Mouse (Mus musculus): Measurements from ENCODE around the gene Patl1. TPM values are rescaled to one million over a fixed set of nuclear protein-coding genes. Genes with fewer than 3 reads are reported as not detected.
"Not testable (repeated sequence)": the region's sequence is repeated elsewhere in the genome, so short reads cannot be mapped to it uniquely, and the experiment has no call there.

The Patl1 gene
- polyA plus RNA-seq, 1 experiment from 2014 or later, result 22.9 TPM

DNA sequence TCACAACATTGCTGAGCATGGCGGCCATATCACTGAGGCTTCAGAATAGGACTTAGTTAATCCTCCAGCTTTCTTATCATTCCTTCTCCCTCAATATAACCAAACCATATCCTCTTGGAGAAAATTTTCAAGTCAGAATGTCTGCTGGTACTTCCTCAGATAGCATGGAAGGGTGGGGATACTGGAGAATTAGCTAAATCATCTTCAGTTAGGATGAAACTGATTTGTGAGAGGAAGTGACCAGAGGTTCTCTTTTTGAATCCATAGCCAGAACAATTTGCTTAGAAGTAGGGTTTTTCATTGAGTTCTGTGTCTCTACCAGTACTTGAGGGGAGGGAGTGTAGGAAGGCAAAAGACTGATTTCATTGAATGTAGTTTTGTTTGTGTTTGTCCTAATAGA lies 9.9 kb downstream of the Patl1 start:
- Histone ChIP-seq H3K27me3 (ENCODE audit: control insufficient read depth, insufficient read depth, low read length) (no peaks in the 10 kb centered on the region), H3K36me3 (ENCODE audit: control insufficient read depth, insufficient read depth, low read length) (peaks cover 41% of the 10 kb centered on the region), H3K4me1 (ENCODE audit: control insufficient read depth, insufficient read depth, low read length) (no peaks in the 10 kb centered on the region), H3K9me3 (replicated peaks; ENCODE audit: control insufficient read depth, low read length) (no peaks in the 10 kb centered on the region), H3K4me3 (ENCODE audit: low read depth, low read length) (no peak overlapping the region), H3K4me2 (no peak overlapping the region), H3K27ac (ENCODE audit: low read depth, low read length) (no peak overlapping the region), H3K9ac (ENCODE audit: low read depth, low read length) (no peak overlapping the region)
- no peak for ATAC-seq (replicated peaks; ENCODE audit: insufficient number of reproducible peaks, low FRiP score, low TSS enrichment)
- WGBS (ENCODE audit: insufficient replicate concordance), result 94% methylated on average over 1 of the region's 1 CpGs

DNA sequence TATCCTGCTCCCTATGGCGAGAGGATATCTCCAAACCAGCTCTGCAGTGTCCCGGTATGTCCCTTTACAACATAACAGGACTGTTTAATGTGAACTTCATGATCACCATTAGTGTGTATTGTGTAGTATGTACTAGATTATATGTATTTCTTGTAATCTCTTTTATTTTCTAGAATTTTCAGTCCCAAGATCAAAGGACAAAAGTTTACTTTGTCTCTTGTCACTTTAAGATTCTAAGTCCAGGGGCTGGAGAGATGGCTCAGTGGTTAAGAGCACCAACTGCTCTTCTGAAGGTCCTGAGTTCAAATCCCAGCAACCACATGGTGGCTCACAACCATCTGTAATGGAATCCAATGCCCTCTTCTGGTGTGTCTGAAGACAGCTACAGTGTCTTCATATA lies 10.3 kb downstream of the Patl1 start:
- H3K9ac ChIP-seq (ENCODE audit: low read depth, low read length); ATAC-seq (replicated peaks; ENCODE audit: insufficient number of reproducible peaks, low FRiP score, low TSS enrichment); H3K27ac ChIP-seq (ENCODE audit: low read depth, low read length); H3K4me1 ChIP-seq (ENCODE audit: control insufficient read depth, insufficient read depth, low read length); H3K9me3 ChIP-seq (replicated peaks; ENCODE audit: control insufficient read depth, low read length); H3K4me3 ChIP-seq (ENCODE audit: low read depth, low read length); H3K4me2 ChIP-seq; H3K27me3 ChIP-seq (ENCODE audit: control insufficient read depth, insufficient read depth, low read length): not testable (repeated sequence)
- 91% methylated on average over 2 of the region's 2 CpGs for WGBS (ENCODE audit: insufficient replicate concordance)
- H3K36me3 ChIP-seq (ENCODE audit: control insufficient read depth, insufficient read depth, low read length), result peaks cover 42% of the 10 kb centered on the region

DNA sequence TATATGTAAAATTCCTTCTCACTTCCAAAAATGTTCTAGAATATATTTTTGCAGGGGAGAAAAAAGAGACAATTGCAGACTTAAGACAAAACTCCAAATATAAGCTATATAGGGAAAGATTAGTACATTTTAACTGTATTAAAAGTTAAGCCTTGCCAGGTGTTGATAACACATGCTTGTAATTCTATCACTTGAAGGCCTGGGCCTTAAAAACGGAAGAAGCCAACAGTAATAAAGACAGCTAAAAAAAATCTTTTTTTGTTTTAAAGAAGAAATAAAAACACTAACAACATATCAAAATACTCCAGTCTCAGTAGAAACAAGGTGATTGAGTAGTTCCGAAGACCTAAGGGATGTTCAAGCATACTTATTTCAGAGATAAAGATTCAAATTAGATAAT lies 14.2 kb downstream of the Patl1 start:
- ATAC-seq (replicated peaks; ENCODE audit: insufficient number of reproducible peaks, low FRiP score, low TSS enrichment), result no peak
- H3K36me3 ChIP-seq (ENCODE audit: control insufficient read depth, insufficient read depth, low read length), result peaks cover 52% of the 10 kb centered on the region
- 89% methylated on average over 2 of the region's 2 CpGs for WGBS (ENCODE audit: insufficient replicate concordance)

GRCm38 (mm10) chr19:11928025-11928748 lies 16.0 kb downstream of the Patl1 start:
- peak; percentile 85 for ATAC-seq (replicated peaks; ENCODE audit: insufficient number of reproducible peaks, low FRiP score, low TSS enrichment)
- H3K4me3 ChIP-seq (ENCODE audit: low read depth, low read length), result no peak overlapping the region
- no peak overlapping the region for H3K27ac ChIP-seq (ENCODE audit: low read depth, low read length)
- no peak overlapping the region for H3K4me2 ChIP-seq
- 84% methylated on average over 4 of the region's 4 CpGs for WGBS (ENCODE audit: insufficient replicate concordance)
- no peaks in the 10 kb centered on the region for H3K9me3 ChIP-seq (replicated peaks; ENCODE audit: control insufficient read depth, low read length)
- H3K4me1 ChIP-seq (ENCODE audit: control insufficient read depth, insufficient read depth, low read length), result no peaks in the 10 kb centered on the region
- no peak overlapping the region for H3K9ac ChIP-seq (ENCODE audit: low read depth, low read length)
- no peaks in the 10 kb centered on the region for H3K27me3 ChIP-seq (ENCODE audit: control insufficient read depth, insufficient read depth, low read length)
- peaks cover 53% of the 10 kb centered on the region for H3K36me3 ChIP-seq (ENCODE audit: control insufficient read depth, insufficient read depth, low read length)

More for the DNA sequence above, 14.2 kb downstream of the Patl1 start:
- no peak overlapping the region for H3K4me2 ChIP-seq
- H3K27ac ChIP-seq (ENCODE audit: low read depth, low read length), result no peak overlapping the region
- no peaks in the 10 kb centered on the region for H3K4me1 ChIP-seq (ENCODE audit: control insufficient read depth, insufficient read depth, low read length)
- no peak overlapping the region for H3K9ac ChIP-seq (ENCODE audit: low read depth, low read length)
- no peaks in the 10 kb centered on the region for H3K27me3 ChIP-seq (ENCODE audit: control insufficient read depth, insufficient read depth, low read length)
- H3K4me3 ChIP-seq (ENCODE audit: low read depth, low read length), result no peak overlapping the region
- no peaks in the 10 kb centered on the region for H3K9me3 ChIP-seq (replicated peaks; ENCODE audit: control insufficient read depth, low read length)

GRCm38 (mm10) chr19:11946460-11946859 lies 34.3 kb downstream of the Patl1 start:
- not testable (repeated sequence) for H3K27me3 ChIP-seq (ENCODE audit: control insufficient read depth, insufficient read depth, low read length); H3K9me3 ChIP-seq (replicated peaks; ENCODE audit: control insufficient read depth, low read length); ATAC-seq (replicated peaks; ENCODE audit: insufficient number of reproducible peaks, low FRiP score, low TSS enrichment); H3K9ac ChIP-seq (ENCODE audit: low read depth, low read length); H3K4me1 ChIP-seq (ENCODE audit: control insufficient read depth, insufficient read depth, low read length); H3K4me2 ChIP-seq; H3K4me3 ChIP-seq (ENCODE audit: low read depth, low read length); H3K27ac ChIP-seq (ENCODE audit: low read depth, low read length)
- peaks cover 14% of the 10 kb centered on the region for H3K36me3 ChIP-seq (ENCODE audit: control insufficient read depth, insufficient read depth, low read length)
- WGBS (ENCODE audit: insufficient replicate concordance), result 94% methylated on average over 9 of the region's 9 CpGs

DNA sequence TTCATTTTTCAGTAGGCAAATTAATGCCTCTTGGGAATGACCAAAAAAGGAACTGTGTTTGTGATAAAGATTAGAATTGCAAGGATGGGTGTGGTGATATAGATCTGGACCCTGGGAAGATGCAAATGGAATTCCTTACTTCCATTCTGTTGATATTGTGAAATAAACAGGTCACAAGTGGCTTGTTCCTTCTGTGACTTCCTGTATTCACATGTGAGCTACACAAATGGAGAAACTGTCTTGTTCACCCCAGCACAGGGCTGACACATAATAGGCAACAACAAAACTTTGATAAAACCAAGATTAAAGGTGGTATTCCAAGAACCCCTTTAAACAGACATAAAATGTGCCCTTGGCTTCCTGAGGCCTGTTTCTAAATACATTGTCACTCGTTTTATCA lies 37.7 kb downstream of the Patl1 start:
- H3K4me3 ChIP-seq (ENCODE audit: low read depth, low read length), result no peak overlapping the region
- 40% methylated on average over 1 of the region's 1 CpGs for WGBS (ENCODE audit: insufficient replicate concordance)
- H3K27me3 ChIP-seq (ENCODE audit: control insufficient read depth, insufficient read depth, low read length), result no peaks in the 10 kb centered on the region
- H3K9me3 ChIP-seq (replicated peaks; ENCODE audit: control insufficient read depth, low read length), result no peaks in the 10 kb centered on the region
- H3K9ac ChIP-seq (ENCODE audit: low read depth, low read length), result no peak overlapping the region
- H3K4me2 ChIP-seq, result no peak overlapping the region
- H3K36me3 ChIP-seq (ENCODE audit: control insufficient read depth, insufficient read depth, low read length), result 0 out of 2 replicates have a peak, but pooled peaks cover 5% of the 10 kb centered on the region
- no peak for ATAC-seq (replicated peaks; ENCODE audit: insufficient number of reproducible peaks, low FRiP score, low TSS enrichment)
- H3K4me1 ChIP-seq (ENCODE audit: control insufficient read depth, insufficient read depth, low read length), result no peaks in the 10 kb centered on the region
- no peak overlapping the region for H3K27ac ChIP-seq (ENCODE audit: low read depth, low read length)

DNA sequence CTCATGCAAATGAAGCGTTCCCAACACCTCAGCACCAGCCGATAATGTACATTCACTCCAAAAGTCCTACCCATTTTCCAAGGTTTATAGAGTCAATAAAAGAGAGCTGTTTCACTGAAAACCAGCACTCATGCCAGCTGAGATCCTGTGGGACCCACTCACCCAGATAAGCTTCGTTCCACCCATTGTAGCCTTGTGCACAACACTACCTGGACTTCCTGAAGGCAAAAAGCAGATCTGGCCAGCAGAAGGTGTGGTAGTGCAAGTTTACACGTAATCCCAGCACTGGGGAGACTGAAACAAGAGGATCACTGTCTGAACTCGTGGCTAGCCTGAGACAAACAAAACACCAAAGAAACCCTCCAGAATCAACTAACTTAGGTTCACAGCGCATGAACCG lies 38.5 kb downstream of the Patl1 start:
- no peak for ATAC-seq (replicated peaks; ENCODE audit: insufficient number of reproducible peaks, low FRiP score, low TSS enrichment)
- Histone ChIP-seq H3K27me3 (ENCODE audit: control insufficient read depth, insufficient read depth, low read length) (no peaks in the 10 kb centered on the region), H3K9ac (ENCODE audit: low read depth, low read length) (no peak overlapping the region), H3K9me3 (replicated peaks; ENCODE audit: control insufficient read depth, low read length) (no peaks in the 10 kb centered on the region), H3K4me1 (ENCODE audit: control insufficient read depth, insufficient read depth, low read length) (no peaks in the 10 kb centered on the region), H3K27ac (ENCODE audit: low read depth, low read length) (no peak overlapping the region), H3K36me3 (ENCODE audit: control insufficient read depth, insufficient read depth, low read length) (0 out of 2 replicates have a peak, but pooled peaks cover 3% of the 10 kb centered on the region), H3K4me2 (no peak overlapping the region), H3K4me3 (ENCODE audit: low read depth, low read length) (no peak overlapping the region)
- 70% methylated on average over 7 of the region's 7 CpGs for WGBS (ENCODE audit: insufficient replicate concordance)

GRCm38 (mm10) chr19:11954206-11954605 lies 42.0 kb downstream of the Patl1 start:
- Histone ChIP-seq H3K27me3 (ENCODE audit: control insufficient read depth, insufficient read depth, low read length) (no peaks in the 10 kb centered on the region), H3K27ac (ENCODE audit: low read depth, low read length) (no peak overlapping the region), H3K9ac (ENCODE audit: low read depth, low read length) (no peak overlapping the region), H3K4me3 (ENCODE audit: low read depth, low read length) (no peak overlapping the region), H3K4me1 (ENCODE audit: control insufficient read depth, insufficient read depth, low read length) (peaks cover 4% of the 10 kb centered on the region), H3K36me3 (ENCODE audit: control insufficient read depth, insufficient read depth, low read length) (no peaks in the 10 kb centered on the region), H3K4me2 (0 out of 2 replicates have a peak overlapping the region, but pooled peaks have one; percentile 14), H3K9me3 (replicated peaks; ENCODE audit: control insufficient read depth, low read length) (no peaks in the 10 kb centered on the region)
- WGBS (ENCODE audit: insufficient replicate concordance), result 45% methylated on average over 6 of the region's 6 CpGs
- ATAC-seq (replicated peaks; ENCODE audit: insufficient number of reproducible peaks, low FRiP score, low TSS enrichment), result no peak

DNA sequence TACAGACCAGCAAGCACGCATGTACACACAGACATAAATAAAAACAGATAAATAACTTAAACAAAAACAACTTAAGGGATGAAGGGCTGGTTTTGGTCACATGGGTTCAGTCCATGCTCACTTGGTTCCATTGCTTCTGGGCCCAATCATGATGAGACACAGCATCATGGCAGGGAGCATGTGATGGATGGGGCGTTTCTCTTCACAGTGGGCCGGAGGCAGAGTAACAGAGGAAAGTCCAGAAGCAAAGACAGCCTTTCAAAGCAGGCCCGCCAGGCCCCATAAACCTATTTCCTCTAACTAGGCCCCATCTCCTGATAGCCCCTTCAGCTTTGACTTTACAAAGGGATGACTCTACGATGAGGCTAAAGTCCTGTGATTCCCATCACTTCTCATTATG lies 44.4 kb downstream of the Patl1 start:
- H3K9me3 ChIP-seq (replicated peaks; ENCODE audit: control insufficient read depth, low read length), result no peaks in the 10 kb centered on the region
- H3K4me3 ChIP-seq (ENCODE audit: low read depth, low read length), result no peak overlapping the region
- H3K27me3 ChIP-seq (ENCODE audit: control insufficient read depth, insufficient read depth, low read length), result no peaks in the 10 kb centered on the region
- no peak overlapping the region for H3K27ac ChIP-seq (ENCODE audit: low read depth, low read length)
- no peak overlapping the region for H3K9ac ChIP-seq (ENCODE audit: low read depth, low read length)
- 80% methylated on average over 5 of the region's 5 CpGs for WGBS (ENCODE audit: insufficient replicate concordance)
- no peak overlapping the region for H3K4me2 ChIP-seq
- no peaks in the 10 kb centered on the region for H3K36me3 ChIP-seq (ENCODE audit: control insufficient read depth, insufficient read depth, low read length)
- peaks cover 4% of the 10 kb centered on the region for H3K4me1 ChIP-seq (ENCODE audit: control insufficient read depth, insufficient read depth, low read length)
- ATAC-seq (replicated peaks; ENCODE audit: insufficient number of reproducible peaks, low FRiP score, low TSS enrichment), result no peak

Measured in heart, embryonic 11.5 days (tissue).